Mouse (Mus musculus): ENCODE measurements around the gene Mcee.

DNA sequence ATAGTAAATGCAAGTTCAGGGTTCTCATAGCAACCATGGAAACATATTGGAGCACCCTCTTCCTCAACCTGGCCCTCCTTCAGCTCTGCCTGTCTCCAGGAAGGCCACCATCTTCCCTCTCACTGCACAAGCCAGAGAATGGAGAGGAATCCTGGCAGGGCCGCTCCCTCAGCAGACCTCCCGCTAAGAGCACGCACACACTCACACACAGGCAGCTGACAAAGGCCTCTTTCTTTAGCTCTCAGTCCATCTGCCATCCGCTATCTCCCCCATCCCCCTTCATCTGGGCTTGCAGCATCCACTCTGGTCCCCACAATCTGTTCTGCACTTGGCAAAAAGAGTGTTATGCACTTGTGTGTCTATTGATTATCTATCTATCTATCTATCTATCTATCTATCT is 59.0 kb downstream of the Mcee start:
- TF ChIP-seq MXI1 (IDR thresholded peaks at IDR 0.05; ENCODE audit: low read depth, low read length), result no peak
- no peak for TF ChIP-seq E2F4 (IDR thresholded peaks at IDR 0.05; ENCODE audit: borderline replicate concordance, low read depth, low read length)
- no peak for TF ChIP-seq KAT2A (conservative IDR thresholded peaks at IDR 0.05; ENCODE audit: low read depth, low read length)
- TF ChIP-seq GATA1 (IDR thresholded peaks at IDR 0.05; ENCODE audit: low read depth, low read length), result no peak
- no peak for TF ChIP-seq CTCF (IDR thresholded peaks at IDR 0.05 in 2 of 3, conservative IDR thresholded peaks at IDR 0.05 in 1 of 3; ENCODE audit: control insufficient read depth in 1 of 3, insufficient read depth in 1 of 3, low read depth in 2 of 3, low read length in 3 of 3, poor library complexity in 1 of 3, severe bottlenecking in 1 of 3)
- no peak for TF ChIP-seq POLR2A (IDR thresholded peaks at IDR 0.05; ENCODE audit: control insufficient read depth in 1 of 2, insufficient read depth in 1 of 2, low read depth in 1 of 2, low read length in 2 of 2, poor library complexity in 1 of 2)
- TF ChIP-seq RAD21 (IDR thresholded peaks at IDR 0.05; ENCODE audit: low read depth, low read length), result no peak
- no peak for TF ChIP-seq USF1 (IDR thresholded peaks at IDR 0.05; ENCODE audit: low read depth, low read length)
- TF ChIP-seq UBTF (IDR thresholded peaks at IDR 0.05; ENCODE audit: borderline replicate concordance, insufficient read depth, low read depth, low read length), result no peak
- no peak for TF ChIP-seq ZNF384 (IDR thresholded peaks at IDR 0.05; ENCODE audit: low read depth, low read length)
- no peak for TF ChIP-seq POLR2AphosphoS5 (IDR thresholded peaks at IDR 0.05; ENCODE audit: borderline replicate concordance, low read depth, low read length)
- no peak for TF ChIP-seq CHD2 (IDR thresholded peaks at IDR 0.05; ENCODE audit: low read length)

Measured in MEL (cell line).